Mouse (Mus musculus): ENCODE results near the gene Hdgf.

GRCm38 (mm10) chr3:87951946-87952345 is 45.8 kb downstream of the Hdgf start:
- no peak for TF ChIP-seq CTCF (IDR thresholded peaks at IDR 0.05; ENCODE audit: control insufficient read depth, insufficient read depth, insufficient replicate concordance, low read depth, low read length)
- TF ChIP-seq POLR2A (IDR thresholded peaks at IDR 0.05; ENCODE audit: control insufficient read depth, low read depth, low read length), result no peak
